Mouse (Mus musculus): Measurements from ENCODE around the gene Dclre1a.
A peak's percentile ranks its signal among the peaks of the same experiment; 100 is the strongest.
"Not testable (repeated sequence)": the region's sequence is repeated elsewhere in the genome, so short reads cannot be mapped to it uniquely, and the experiment has no call there.

Gene Dclre1a

GRCm38 (mm10) chr19:56548230-56549032, 409 bp upstream of the Dclre1a start, which contains the start of gene Nhlrc2:
Gene Nhlrc2 (plus strand): TSS chr19:56548261.
- DNase-seq = peak; percentile 81 to 85

GRCm38 (mm10) chr19:56546031-56546430, 2.0 kb downstream of the Dclre1a start:
- DNase-seq = no peak

- DNase-seq = no peak
Observed at GRCm38 (mm10) chr19:56544681-56545388, 3.2 kb downstream of the Dclre1a start.

GRCm38 (mm10) chr19:56543320-56543719, 4.7 kb downstream of the Dclre1a start:
- DNase-seq = no peak

GRCm38 (mm10) chr19:56535765-56536164, 12.3 kb downstream of the Dclre1a start:
- no peak for DNase-seq

- no peak for DNase-seq
Observed at GRCm38 (mm10) chr19:56535064-56535463, 13.0 kb downstream of the Dclre1a start.

- DNase-seq = no peak
Observed at GRCm38 (mm10) chr19:56534337-56534736, 13.7 kb downstream of the Dclre1a start.

GRCm38 (mm10) chr19:56533291-56534071, 14.5 kb downstream of the Dclre1a start:
- DNase-seq = no peak

- no peak for DNase-seq
Observed at GRCm38 (mm10) chr19:56531251-56531650, 16.8 kb downstream of the Dclre1a start.

- not testable (repeated sequence) for DNase-seq
Observed at GRCm38 (mm10) chr19:56530529-56530928, 17.5 kb downstream of the Dclre1a start.

GRCm38 (mm10) chr19:56519408-56519807, 28.6 kb downstream of the Dclre1a start:
- not testable (repeated sequence) for DNase-seq

GRCm38 (mm10) chr19:56513527-56513926, 34.5 kb downstream of the Dclre1a start:
- DNase-seq = not testable (repeated sequence)

- DNase-seq = not testable (repeated sequence)
Observed at GRCm38 (mm10) chr19:56511207-56511606, 36.8 kb downstream of the Dclre1a start.

GRCm38 (mm10) chr19:56503525-56503924, 44.5 kb downstream of the Dclre1a start:
- not testable (repeated sequence) for DNase-seq

GRCm38 (mm10) chr19:56503069-56503468, 45.0 kb downstream of the Dclre1a start:
- DNase-seq = not testable (repeated sequence)

GRCm38 (mm10) chr19:56494157-56494556, 53.9 kb downstream of the Dclre1a start:
- not testable (repeated sequence) for DNase-seq

GRCm38 (mm10) chr19:56489601-56490000, 58.4 kb downstream of the Dclre1a start:
- no peak for DNase-seq

- DNase-seq = no peak
Observed at GRCm38 (mm10) chr19:56487339-56487738, 60.7 kb downstream of the Dclre1a start.

- DNase-seq = no peak
Observed at GRCm38 (mm10) chr19:56486926-56487325, 61.1 kb downstream of the Dclre1a start.

GRCm38 (mm10) chr19:56485376-56486271, 62.4 kb downstream of the Dclre1a start:
- DNase-seq = no peak

GRCm38 (mm10) chr19:56484630-56485375, 63.2 kb downstream of the Dclre1a start:
- DNase-seq = no peak
